14 mouse cellular contexts compared by ENCODE assay signal in genomic region chr19:32337708-32338107, GRCm38 (mm10). TPM values are rescaled to one million over a fixed set of nuclear protein-coding genes. Genes with fewer than 3 reads are reported as not detected.
A peak's percentile ranks its signal among the peaks of the same experiment; 100 is the strongest.
DNase-seq lines count a peak whose midpoint lies in the region; ATAC-seq and TF ChIP-seq lines count a peak whose summit lies in the region.
"Had no signal": no experiment of that assay in that cellular context is flagged by ENCODE, and none has a peak within 500 bp of the region (broad histone marks: within the 10 kb centered on the region; RNA-seq: fewer than 3 reads in every experiment).

No protein-coding gene starts in this region.

- H3K9me3 ChIP-seq in heart, embryonic 11.5 days (replicated peaks; ENCODE audit: control insufficient read depth, low read length), result no peaks in the 10 kb centered on the region
- H3K9me3 ChIP-seq in lung, embryonic 14.5 days (ENCODE audit: low read depth, low read length), result no peaks in the 10 kb centered on the region
- no peaks in the 10 kb centered on the region for H3K9me3 ChIP-seq in stomach, embryonic 14.5 days (ENCODE audit: control insufficient read depth, low read depth, low read length)
- H3K9me3 ChIP-seq: forebrain, embryonic 12.5 days had no signal

- ATAC-seq in heart, embryonic 11.5 days (replicated peaks; ENCODE audit: insufficient number of reproducible peaks, low FRiP score, low TSS enrichment), result no peak
- ATAC-seq in lung, embryonic 14.5 days (ENCODE audit: insufficient read depth), result peak; percentile 62; the same call in 1 of the 2 replicates
- peak; percentile 33; the same call in 1 of the 2 replicates for ATAC-seq in stomach, embryonic 14.5 days (ENCODE audit: insufficient number of reproducible peaks, insufficient read depth, low FRiP score, low read depth)
- ATAC-seq: CD4-positive, CD25-positive, alpha-beta regulatory T cell, adult 4 months had no signal

- TF ChIP-seq CTCF in lung, embryonic 14.5 days (IDR thresholded peaks at IDR 0.05; ENCODE audit: low read depth), result no peak
- no peak for TF ChIP-seq CTCF in embryonic fibroblast, embryonic 13.5 days (IDR thresholded peaks at IDR 0.05; ENCODE audit: borderline replicate concordance, insufficient read depth, low read length)

- no peak for TF ChIP-seq POLR2A in embryonic fibroblast, embryonic 13.5 days (IDR thresholded peaks at IDR 0.05; ENCODE audit: low read depth, low read length)

- H3K27me3 ChIP-seq in heart, embryonic 11.5 days (ENCODE audit: control insufficient read depth, insufficient read depth, low read length), result no peaks in the 10 kb centered on the region
- H3K27me3 ChIP-seq in lung, embryonic 14.5 days (ENCODE audit: insufficient read depth, low read length), result no peaks in the 10 kb centered on the region
- H3K27me3 ChIP-seq in stomach, embryonic 14.5 days (ENCODE audit: control insufficient read depth, insufficient read depth, low read length), result no peaks in the 10 kb centered on the region
- H3K27me3 ChIP-seq: forebrain, embryonic 12.5 days had no signal

- peaks cover 46% of the 10 kb centered on the region for H3K4me1 ChIP-seq in heart, embryonic 11.5 days (ENCODE audit: control insufficient read depth, insufficient read depth, low read length)
- H3K4me1 ChIP-seq in lung, embryonic 14.5 days (ENCODE audit: insufficient read depth), result peaks cover 26% of the 10 kb centered on the region
- H3K4me1 ChIP-seq in embryonic fibroblast, embryonic 13.5 days (ENCODE audit: control insufficient read depth, insufficient read depth, low read length), result peaks cover 14% of the 10 kb centered on the region
- peaks cover 16% of the 10 kb centered on the region for H3K4me1 ChIP-seq in stomach, embryonic 14.5 days (ENCODE audit: control insufficient read depth, insufficient read depth, low read length)

- intact Hi-C loops in heart, postnatal 25 days (cut with DNase I), result no loop called here

- H3K4me3 ChIP-seq in heart, embryonic 11.5 days (ENCODE audit: low read depth, low read length), result no peak overlapping the region
- H3K4me3 ChIP-seq in lung, embryonic 14.5 days (ENCODE audit: low read depth, low read length), result no peak overlapping the region
- no peak overlapping the region for H3K4me3 ChIP-seq in embryonic fibroblast, embryonic 13.5 days (ENCODE audit: insufficient read depth, low read length)
- no peak overlapping the region for H3K4me3 ChIP-seq in stomach, embryonic 14.5 days (ENCODE audit: low read depth, low read length)
- H3K4me3 ChIP-seq: forebrain, embryonic 12.5 days had no signal

- no peak overlapping the region for H3K9ac ChIP-seq in heart, embryonic 11.5 days (ENCODE audit: low read depth, low read length)
- H3K9ac ChIP-seq in lung, embryonic 14.5 days, result no peak overlapping the region
- no peak overlapping the region for H3K9ac ChIP-seq in stomach, embryonic 14.5 days (replicated peaks; ENCODE audit: low read depth, low read length)
- H3K9ac ChIP-seq: forebrain, embryonic 12.5 days had no signal

- H3K4me2 ChIP-seq in heart, embryonic 11.5 days, result no peak overlapping the region
- H3K4me2 ChIP-seq in lung, embryonic 14.5 days, result no peak overlapping the region
- no peak overlapping the region for H3K4me2 ChIP-seq in stomach, embryonic 14.5 days (replicated peaks; ENCODE audit: low read depth, low read length)
- H3K4me2 ChIP-seq: forebrain, embryonic 12.5 days had no signal

- no peak for DNase-seq in heart, postnatal 25 days (ENCODE audit: low spot score)
- peak; percentile 55 for DNase-seq in lung, embryonic 14.5 days
- DNase-seq in lung, postnatal 14 days, result no peak
- no peak for DNase-seq in adrenal gland, postnatal 4 days (ENCODE audit: low spot score in 2 of 2)
- DNase-seq in spleen, adult 12 weeks (ENCODE audit: low spot score), result no peak
- DNase-seq: cerebellum, postnatal 25 days; gastrocnemius, postnatal 36 days; kidney, postnatal 36 days; right cerebral cortex, adult 18-20 months had no signal

- H3K36me3 ChIP-seq in heart, embryonic 11.5 days (ENCODE audit: control insufficient read depth, insufficient read depth, low read length), result no peaks in the 10 kb centered on the region
- no peaks in the 10 kb centered on the region for H3K36me3 ChIP-seq in lung, embryonic 14.5 days (ENCODE audit: insufficient read depth)
- no peaks in the 10 kb centered on the region for H3K36me3 ChIP-seq in stomach, embryonic 14.5 days (ENCODE audit: control insufficient read depth, insufficient read depth, low read length)
- H3K36me3 ChIP-seq: forebrain, embryonic 12.5 days had no signal

- WGBS in heart, embryonic 11.5 days (ENCODE audit: insufficient replicate concordance), result 49% methylated on average over 6 of the region's 6 CpGs
- 19% methylated on average over 6 of the region's 6 CpGs for WGBS in lung, embryonic 14.5 days
- 24% methylated on average over 6 of the region's 6 CpGs for WGBS in stomach, embryonic 14.5 days

- H3K27ac ChIP-seq in heart, embryonic 11.5 days (ENCODE audit: low read depth, low read length), result peak overlapping the region; percentile 70
- peak overlapping the region; percentile 63 for H3K27ac ChIP-seq in lung, embryonic 14.5 days (ENCODE audit: low read depth)
- peak overlapping the region; percentile 58 for H3K27ac ChIP-seq in embryonic fibroblast, embryonic 13.5 days (ENCODE audit: insufficient read depth, low read length)
- no peak overlapping the region for H3K27ac ChIP-seq in stomach, embryonic 14.5 days (ENCODE audit: low read length)
- H3K27ac ChIP-seq: forebrain, embryonic 12.5 days had no signal

RNA-seq across cellular contexts. Expression of gene Sgms1, which starts 51.8 kb away (rescaled TPM):
- 36.8 and 40.6 TPM in 2 replicates for polyA plus RNA-seq in heart, embryonic 11.5 days (2014; fragmentation: Nextera tagmentation; extraction: Ambion mirVana)
- 10 to 100 TPM; 55.8 to 59.0 TPM for total RNA-seq in heart, postnatal 25 days (2021)
- polyA plus RNA-seq in lung, embryonic 14.5 days (2014; fragmentation: Nextera tagmentation; extraction: Ambion mirVana), result 49.7 and 50.2 TPM in 2 replicates
- 42.2 and 56.5 TPM in 2 replicates for polyA plus RNA-seq in embryonic fibroblast, embryonic 13.5 days (2011; ENCODE audit: insufficient read length, low read depth, missing spikeins)
- polyA plus RNA-seq in stomach, embryonic 14.5 days (2014; fragmentation: Nextera tagmentation; extraction: Ambion mirVana), result 50.9 and 51.2 TPM in 2 replicates
- 10 to 100 TPM; 69.3 to 78.5 TPM for total RNA-seq in adrenal gland, postnatal 4 days (2021)
